Mouse (Mus musculus) 3T3-L1 (cell line): ENCODE measurements around the gene Luc7l2.

ENCODE experiments used
- DNase-seq: peaks from one replicate; pipeline ENCODE4 v3.0.0-alpha.2; 2015; ENCODE audit warnings: low read depth, low spot score

Luc7l2 gene

GRCm38 (mm10) chr6:38576096-38576495 lies 25.0 kb downstream of the Luc7l2 start:
- no peak for DNase-seq

GRCm38 (mm10) chr6:38580112-38580857 lies 29.2 kb downstream of the Luc7l2 start:
- no peak for DNase-seq

GRCm38 (mm10) chr6:38581711-38582110 lies 30.6 kb downstream of the Luc7l2 start:
- no peak for DNase-seq

- peak; percentile 56 for DNase-seq
These were observed 46.3 kb downstream of the Luc7l2 start for GRCm38 (mm10) chr6:38597481-38597880.

GRCm38 (mm10) chr6:38609892-38610291 lies 58.8 kb downstream of the Luc7l2 start:
- DNase-seq = no peak

GRCm38 (mm10) chr6:38622406-38622805 lies 71.3 kb downstream of the Luc7l2 start:
- DNase-seq = no peak

GRCm38 (mm10) chr6:38623457-38623856 lies 72.3 kb downstream of the Luc7l2 start:
- DNase-seq = peak; percentile 44

- peak; percentile 87 for DNase-seq
These were observed 73.3 kb downstream of the Luc7l2 start for GRCm38 (mm10) chr6:38624439-38624838.

GRCm38 (mm10) chr6:38626086-38626485 lies 75.0 kb downstream of the Luc7l2 start:
- DNase-seq = no peak

GRCm38 (mm10) chr6:38627081-38627480 lies 75.9 kb downstream of the Luc7l2 start:
- no peak for DNase-seq

- DNase-seq = no peak
These were observed 76.4 kb downstream of the Luc7l2 start for GRCm38 (mm10) chr6:38627486-38627885.

GRCm38 (mm10) chr6:38629556-38629955 lies 78.4 kb downstream of the Luc7l2 start:
- DNase-seq = peak; percentile 60

- DNase-seq = no peak
These were observed 81.7 kb downstream of the Luc7l2 start for GRCm38 (mm10) chr6:38632826-38633225.

GRCm38 (mm10) chr6:38634461-38634860 lies 83.3 kb downstream of the Luc7l2 start:
- DNase-seq = no peak

GRCm38 (mm10) chr6:38635941-38636851 lies 85.1 kb downstream of the Luc7l2 start:
- no peak for DNase-seq

GRCm38 (mm10) chr6:38636852-38637618 lies 85.9 kb downstream of the Luc7l2 start, which contains the start of gene Klrg2:
TSS of gene Klrg2 (minus strand) at chr6:38637242.
- DNase-seq = peak; percentile 38

- no peak for DNase-seq
These were observed 89.3 kb downstream of the Luc7l2 start for GRCm38 (mm10) chr6:38640401-38640800.

- DNase-seq = no peak
These were observed 90.1 kb downstream of the Luc7l2 start for GRCm38 (mm10) chr6:38641228-38641627.

GRCm38 (mm10) chr6:38641645-38642044 lies 90.5 kb downstream of the Luc7l2 start:
- no peak for DNase-seq

- DNase-seq = peak; percentile 46
These were observed 91.5 kb downstream of the Luc7l2 start for GRCm38 (mm10) chr6:38642593-38642992.

GRCm38 (mm10) chr6:38643039-38643438 lies 91.9 kb downstream of the Luc7l2 start:
- DNase-seq = no peak

- no peak for DNase-seq
These were observed 98.4 kb downstream of the Luc7l2 start for GRCm38 (mm10) chr6:38649545-38649944.
